Mouse (Mus musculus) hindbrain, embryonic 16.5 days (tissue): ENCODE data around the gene Tmem161a. TPM values are rescaled to one million over a fixed set of nuclear protein-coding genes. Genes with fewer than 3 reads are reported as not detected.
A peak's percentile ranks its signal among the peaks of the same experiment; 100 is the strongest.
"Not testable (repeated sequence)": the region's sequence is repeated elsewhere in the genome, so short reads cannot be mapped to it uniquely, and the experiment has no call there.

Source experiments
- ATAC-seq: fragments of 200-750 bp; cut with Nextera tagmentation; 2 replicates; pipeline ENCODE4 v1.8.0; 2017; ENCODE audit warnings: moderate TSS enrichment, moderate library complexity
- H3K27ac ChIP-seq: fragments of 300-500 bp; sonication (generic); 2 replicates; pipeline ENCODE4 v1.5.1; 2014; ENCODE audit warnings: low read depth, mild to moderate bottlenecking, control low read depth, low read length, moderate library complexity
- H3K27me3 ChIP-seq: fragments of 300-500 bp; sonication (generic); replicated peaks from 2 replicates; pipeline ENCODE4 v1.6.1; 2014; ENCODE audit warnings: low read length; ENCODE audit not compliant: control insufficient read depth, insufficient read depth
- H3K36me3 ChIP-seq: fragments of 300-500 bp; sonication (generic); 2 replicates; pipeline ENCODE4 v1.6.1; 2014; ENCODE audit warnings: mild to moderate bottlenecking, low read length, moderate library complexity, mixed read lengths; ENCODE audit not compliant: control insufficient read depth, insufficient read depth
- H3K4me1 ChIP-seq: fragments of 300-500 bp; sonication (generic); 2 replicates; pipeline ENCODE4 v1.6.1; 2014; ENCODE audit warnings: low read depth, low read length; ENCODE audit not compliant: control insufficient read depth, insufficient read depth
- H3K4me2 ChIP-seq: fragments of 300-500 bp; sonication (generic); 2 replicates; pipeline ENCODE4 v1.6.1; 2014; ENCODE audit warnings: mild to moderate bottlenecking, low read length, control low read depth, moderate library complexity
- H3K4me3 ChIP-seq: fragments of 300-500 bp; sonication (generic); 2 replicates; pipeline ENCODE4 v1.5.1; 2014; ENCODE audit warnings: mild to moderate bottlenecking, low read length, control low read depth, moderate library complexity
- H3K9ac ChIP-seq: fragments of 300-500 bp; sonication (generic); 2 replicates; pipeline ENCODE4 v1.6.1; 2014; ENCODE audit warnings: low read depth, mild to moderate bottlenecking, control low read depth, low read length, moderate library complexity
- H3K9me3 ChIP-seq: fragments of 300-500 bp; sonication (generic); 2 replicates; pipeline ENCODE4 v1.6.1; 2014; ENCODE audit warnings: mild to moderate bottlenecking, low read length, moderate library complexity; ENCODE audit not compliant: control insufficient read depth
- WGBS: fragments of 180-500 bp; shearing (Covaris S2); extraction: QIAGEN DNeasy Blood & Tissue Kit; methylation state at CpG from one replicate; pipeline ENCODE4 v1.1.7; 2014; 5-methylcytosine and 5-hydroxymethylcytosine counted together
- polyA plus RNA-seq: library from polyadenylated mRNA; unstranded; fragments of >200 nt; fragmentation: Nextera tagmentation; extraction: Ambion mirVana; gene quantifications from 2 replicates; pipeline ENCODE4 v1.2.1, GENCODE M21; 2015

Tmem161a gene
- polyA plus RNA-seq, 1 experiment from 2014 or later, result 57.4 TPM

- H3K9ac ChIP-seq, result peak overlapping the region; percentile 78
- H3K4me3 ChIP-seq, result peak overlapping the region; percentile 81
- peak overlapping the region; percentile 93 for H3K4me2 ChIP-seq
- peak; percentile 10 for ATAC-seq
- no peaks in the 10 kb centered on the region for H3K9me3 ChIP-seq
- peaks cover 15% of the 10 kb centered on the region for H3K4me1 ChIP-seq
- WGBS, result 2% methylated on average over 31 of the region's 31 CpGs
- peak overlapping the region; percentile 81 for H3K27ac ChIP-seq
- no peaks in the 10 kb centered on the region for H3K36me3 ChIP-seq
- H3K27me3 ChIP-seq, result peaks cover 2% of the 10 kb centered on the region; the same call in 1 of the 2 replicates
Observed at GRCm38 (mm10) chr8:70211726-70212111, 39.6 kb downstream of the Tmem161a start.

GRCm38 (mm10) chr8:70212112-70213055 lies 40.2 kb downstream of the Tmem161a start, which contains the start of gene Slc25a42:
Gene Slc25a42 (minus strand): TSS chr8:70212305.
- peak; percentile 98 for ATAC-seq
- H3K4me2 ChIP-seq, result peak within 1 kb of the TSS; percentile 93
- peaks cover 15% of the 10 kb centered on the region for H3K4me1 ChIP-seq
- peak within 1 kb of the TSS; percentile 78 for H3K9ac ChIP-seq
- H3K27ac ChIP-seq, result peak within 1 kb of the TSS; percentile 81
- peaks cover 2% of the 10 kb centered on the region; the same call in 1 of the 2 replicates for H3K27me3 ChIP-seq
- H3K4me3 ChIP-seq, result peak within 1 kb of the TSS; percentile 81
- under 1% methylated on average over 54 of the region's 66 CpGs for WGBS
- H3K9me3 ChIP-seq, result no peaks in the 10 kb centered on the region
- no peaks in the 10 kb centered on the region for H3K36me3 ChIP-seq

GRCm38 (mm10) chr8:70214411-70214810 lies 42.3 kb downstream of the Tmem161a start:
- 70% methylated on average over 3 of the region's 3 CpGs for WGBS
- H3K4me2 ChIP-seq, result no peak overlapping the region

GRCm38 (mm10) chr8:70215092-70215491 lies 42.9 kb downstream of the Tmem161a start:
- H3K36me3 ChIP-seq, result no peaks in the 10 kb centered on the region
- ATAC-seq, result no peak
- no peaks in the 10 kb centered on the region for H3K9me3 ChIP-seq
- H3K4me1 ChIP-seq, result peaks cover 18% of the 10 kb centered on the region
- H3K4me3 ChIP-seq, result no peak overlapping the region
- 74% methylated on average over 5 of the region's 5 CpGs for WGBS
- no peak overlapping the region for H3K27ac ChIP-seq
- no peak overlapping the region for H3K4me2 ChIP-seq
- peaks cover 2% of the 10 kb centered on the region; the same call in 1 of the 2 replicates for H3K27me3 ChIP-seq
- no peak overlapping the region for H3K9ac ChIP-seq

More at GRCm38 (mm10) chr8:70214411-70214810, 42.3 kb downstream of the Tmem161a start:
- peaks cover 18% of the 10 kb centered on the region for H3K4me1 ChIP-seq
- no peak overlapping the region for H3K4me3 ChIP-seq
- H3K9me3 ChIP-seq, result no peaks in the 10 kb centered on the region
- no peak overlapping the region for H3K9ac ChIP-seq
- H3K27me3 ChIP-seq, result peaks cover 2% of the 10 kb centered on the region; the same call in 1 of the 2 replicates
- ATAC-seq, result no peak
- H3K27ac ChIP-seq, result no peak overlapping the region
- no peaks in the 10 kb centered on the region for H3K36me3 ChIP-seq

GRCm38 (mm10) chr8:70216161-70216560 lies 44.0 kb downstream of the Tmem161a start:
- not testable (repeated sequence) for H3K9ac ChIP-seq, H3K4me3 ChIP-seq, H3K9me3 ChIP-seq, H3K36me3 ChIP-seq, H3K27ac ChIP-seq, H3K27me3 ChIP-seq, H3K4me1 ChIP-seq, ATAC-seq, H3K4me2 ChIP-seq
- WGBS, result 69% methylated on average over 3 of the region's 3 CpGs

- H3K9me3 ChIP-seq, result no peaks in the 10 kb centered on the region
- H3K4me3 ChIP-seq, result no peak overlapping the region
- H3K4me2 ChIP-seq, result no peak overlapping the region
- ATAC-seq, result peak; percentile 16; the same call in 1 of the 2 replicates
- H3K27ac ChIP-seq, result peak overlapping the region; percentile 25; the same call in 1 of the 2 replicates
- H3K9ac ChIP-seq, result no peak overlapping the region
- no peaks in the 10 kb centered on the region for H3K27me3 ChIP-seq
- H3K4me1 ChIP-seq, result peaks cover 5% of the 10 kb centered on the region
- peaks cover under 1% of the 10 kb centered on the region for H3K36me3 ChIP-seq
- WGBS, result 56% methylated on average over 1 of the region's 1 CpGs
Observed at GRCm38 (mm10) chr8:70216566-70216965, 44.4 kb downstream of the Tmem161a start.

- Histone ChIP-seq H3K9ac (no peak overlapping the region), H3K36me3 (peaks cover 9% of the 10 kb centered on the region), H3K9me3 (no peaks in the 10 kb centered on the region), H3K27ac (no peak overlapping the region), H3K4me2 (no peak overlapping the region), H3K27me3 (no peaks in the 10 kb centered on the region), H3K4me3 (no peak overlapping the region), H3K4me1 (peaks cover 5% of the 10 kb centered on the region; the same call in 1 of the 2 replicates)
- ATAC-seq, result no peak
Observed at GRCm38 (mm10) chr8:70217441-70217840, 45.3 kb downstream of the Tmem161a start.

- no peak for ATAC-seq
Observed at GRCm38 (mm10) chr8:70219107-70219684, 47.0 kb downstream of the Tmem161a start.

More at GRCm38 (mm10) chr8:70219107-70219684, 47.0 kb downstream of the Tmem161a start:
- WGBS, result 53% methylated on average over 5 of the region's 5 CpGs
- no peaks in the 10 kb centered on the region for H3K9me3 ChIP-seq
- H3K4me2 ChIP-seq, result no peak overlapping the region
- H3K27me3 ChIP-seq, result no peaks in the 10 kb centered on the region
- H3K9ac ChIP-seq, result no peak overlapping the region
- no peak overlapping the region for H3K4me3 ChIP-seq
- H3K36me3 ChIP-seq, result peaks cover 16% of the 10 kb centered on the region
- peaks cover 3% of the 10 kb centered on the region; the same call in 1 of the 2 replicates for H3K4me1 ChIP-seq
- no peak overlapping the region for H3K27ac ChIP-seq
